ENCODE assay signal across 18 mouse cellular contexts in genomic region chr11:70489684-70490083, GRCm38 (mm10). TPM values are rescaled to one million over a fixed set of nuclear protein-coding genes. Genes with fewer than 3 reads are reported as not detected.
DNase-seq lines count a peak whose midpoint lies in the region; ATAC-seq and TF ChIP-seq lines count a peak whose summit lies in the region.
"Had no signal": no experiment of that assay in that cellular context is flagged by ENCODE, and none has a peak within 500 bp of the region (broad histone marks: within the 10 kb centered on the region; RNA-seq: fewer than 3 reads in every experiment).

No protein-coding gene starts in this region.

- no peak for TF ChIP-seq POLR2A in testis, adult 2 months (IDR thresholded peaks at IDR 0.05; ENCODE audit: control insufficient read depth, low read depth, low read length)

- TF ChIP-seq CTCF in testis, adult 2 months (IDR thresholded peaks at IDR 0.05; ENCODE audit: control insufficient read depth, insufficient read depth, insufficient replicate concordance, low read depth, low read length) = no peak

- no peaks in the 10 kb centered on the region for H3K27me3 ChIP-seq in testis, adult 2 months (ENCODE audit: control insufficient read depth, insufficient read depth, low read length)
- H3K27me3 ChIP-seq: Patski had no signal

- no peaks in the 10 kb centered on the region for H3K36me3 ChIP-seq in testis, adult 2 months (ENCODE audit: control insufficient read depth, insufficient read depth, low read length)
- H3K36me3 ChIP-seq: midbrain, embryonic 10.5 days had no signal

- H3K4me3 ChIP-seq in testis, adult 2 months (ENCODE audit: control insufficient read depth, low read depth, low read length) = no peak overlapping the region
- H3K4me3 ChIP-seq: midbrain, embryonic 10.5 days had no signal

- H3K4me1 ChIP-seq in testis, adult 2 months (ENCODE audit: control insufficient read depth, insufficient read depth, low read length) = no peaks in the 10 kb centered on the region
- H3K4me1 ChIP-seq: midbrain, embryonic 10.5 days had no signal

- peak; percentile 74 for DNase-seq in layer of hippocampus, adult 9-11 months
- DNase-seq in layer of hippocampus, adult 18-20 months (ENCODE audit: low spot score in 2 of 2) = no peak
- no peak for DNase-seq in testis, postnatal 14 days (ENCODE audit: low spot score)
- peak; percentile 33 for DNase-seq in telencephalon, adult 2 months (ENCODE audit: low read depth, low spot score)
- no peak for DNase-seq in cerebellum, postnatal 4 days (ENCODE audit: low spot score in 2 of 2)
- DNase-seq: cerebellum, postnatal 14 days; kidney, postnatal 25 days; thymus, postnatal 4 days had no signal

- H3K27ac ChIP-seq in testis, adult 2 months (ENCODE audit: control insufficient read depth, insufficient read depth, low read depth, low read length) = peak overlapping the region; percentile 68
- H3K27ac ChIP-seq: hindbrain, embryonic 14.5 days; liver, embryonic 14.5 days; midbrain, embryonic 10.5 days had no signal

- ATAC-seq in hematopoietic stem cell, adult 5-6 weeks (replicated peaks in 1 of 2; ENCODE audit: insufficient read depth in 1 of 2, low FRiP score in 2 of 2, low TSS enrichment in 1 of 2, low read depth in 1 of 2, poor library complexity in 2 of 2, severe bottlenecking in 2 of 2) = peak; percentile 59 to 69
- ATAC-seq in cerebellum, adult (ENCODE audit: insufficient number of reproducible peaks, low FRiP score, low TSS enrichment) = no peak
- ATAC-seq: intestine, postnatal 0 days; Patski had no signal

RNA-seq across cellular contexts. Expression of gene Tm4sf5, which starts 15.4 kb away (rescaled TPM):
- not detected for total RNA-seq in layer of hippocampus, adult 18-20 months (2021)
- 1.2 TPM in 2 replicates for polyA plus RNA-seq in testis, adult 2 months (2012; rRNA removed)
- total RNA-seq in hematopoietic stem cell, adult 5-6 weeks (2017) = not detected in 2 replicates
- total RNA-seq: gastrocnemius, postnatal 36 days; left cerebral cortex, postnatal 25 days had no signal
- polyA plus RNA-seq: midbrain, embryonic 10.5 days had no signal

RNA-seq across cellular contexts. Expression of gene Vmo1, which starts 24.7 kb away (rescaled TPM):
- total RNA-seq in layer of hippocampus, adult 18-20 months (2021) = not detected
- 0.30 and 0.36 TPM in 2 replicates for polyA plus RNA-seq in testis, adult 2 months (2012; rRNA removed)
- total RNA-seq in hematopoietic stem cell, adult 5-6 weeks (2017) = not detected in 2 replicates
- total RNA-seq: gastrocnemius, postnatal 36 days; left cerebral cortex, postnatal 25 days had no signal
- polyA plus RNA-seq: hindbrain, embryonic 14.5 days; midbrain, embryonic 10.5 days; Patski had no signal

RNA-seq across cellular contexts. Expression of gene Gltpd2, which starts 29.3 kb away (rescaled TPM):
- total RNA-seq in layer of hippocampus, adult 18-20 months (2021) = not detected
- not detected in 2 replicates for polyA plus RNA-seq in testis, adult 2 months (2012; rRNA removed)
- total RNA-seq in hematopoietic stem cell, adult 5-6 weeks (2017) = not detected in 2 replicates
- total RNA-seq: gastrocnemius, postnatal 36 days; left cerebral cortex, postnatal 25 days had no signal
- polyA plus RNA-seq: Patski had no signal

RNA-seq across cellular contexts. Expression of gene Cxcl16, which starts 29.9 kb away (rescaled TPM):
- total RNA-seq in layer of hippocampus, adult 18-20 months (2021) = 1 to 10 TPM in 1 of 2 experiments, under 1 TPM in 1; 0.82 to 1.3 TPM
- 3.2 and 3.9 TPM in 2 replicates for polyA plus RNA-seq in testis, adult 2 months (2012; rRNA removed)
- total RNA-seq in hematopoietic stem cell, adult 5-6 weeks (2017) = 1.8 TPM in 1 of 2 replicates, not detected in the other

RNA-seq across cellular contexts. Expression of gene Zmynd15, which starts 30.5 kb away (rescaled TPM):
- under 1 TPM; 0.20 to 0.27 TPM for total RNA-seq in layer of hippocampus, adult 18-20 months (2021)
- 186 and 201 TPM in 2 replicates for polyA plus RNA-seq in testis, adult 2 months (2012; rRNA removed)
- 0.35 TPM in 1 of 2 replicates, not detected in the other for total RNA-seq in hematopoietic stem cell, adult 5-6 weeks (2017)

Comparison
In these comparisons a context has a peak if more than half of its experiments do, and no peak if none do; other contexts are left out.
1. DNase-seq: peak in layer of hippocampus, adult 9-11 months (single experiment) and telencephalon, adult 2 months (single experiment); none in layer of hippocampus, adult 18-20 months (0 of 2), testis, postnatal 14 days (single experiment) and cerebellum, postnatal 4 days (0 of 2).